Mouse (Mus musculus): ENCODE data around the gene Pou3f1. TPM values are rescaled to one million over a fixed set of nuclear protein-coding genes. Genes with fewer than 3 reads are reported as not detected.

Pou3f1 gene
- polyA plus RNA-seq (2015; fragmentation: Nextera tagmentation; extraction: Ambion mirVana) = 6.4 and 7.9 TPM in 2 replicates

DNA sequence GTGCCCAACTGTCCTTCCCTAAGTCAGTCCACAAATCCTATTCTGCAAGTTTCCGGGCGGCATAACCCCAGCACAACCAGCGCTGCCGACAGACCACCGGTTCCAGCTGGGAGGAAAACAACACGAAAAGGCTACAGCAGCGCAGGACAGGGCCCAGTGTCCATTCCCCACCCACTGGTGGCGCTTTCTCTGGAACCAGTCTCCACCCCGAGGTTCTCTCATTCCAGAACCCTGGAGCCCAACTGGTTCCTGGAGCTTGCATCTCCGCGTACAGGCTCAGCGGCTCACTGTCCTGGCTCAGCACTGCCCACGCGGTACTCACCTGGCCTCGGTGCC lies at the start of gene Pou3f1:
Gene Pou3f1, plus strand, starts transcription at position 290 of the 336 bp plus-strand sequence.

DNA sequence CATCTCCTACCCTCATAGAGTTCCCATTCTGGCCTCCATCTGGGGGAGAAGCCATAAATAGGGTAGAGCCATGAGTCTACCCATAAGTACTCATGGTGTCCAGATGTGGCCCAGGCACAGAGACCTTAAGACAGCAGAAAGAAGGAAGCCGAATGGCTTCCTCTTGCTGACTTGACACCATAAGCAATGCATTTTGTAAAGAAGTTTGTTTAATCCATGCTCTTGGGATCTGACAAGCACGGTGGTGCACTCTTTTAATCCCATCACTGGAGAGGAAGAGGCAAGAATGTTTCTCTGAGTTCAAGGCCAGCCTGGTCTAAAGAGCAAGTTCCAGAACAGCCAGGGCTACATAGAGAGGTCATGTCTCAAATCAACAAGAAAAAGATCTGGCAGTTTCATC lies 45.9 kb upstream of the Pou3f1 start, which contains the start of gene 3100002H09Rik:
Gene 3100002H09Rik, minus strand, starts transcription at position 101 of the 400 bp plus-strand sequence.

GRCm38 (mm10) chr4:124693135-124693894 lies 36.7 kb downstream of the Pou3f1 start, which contains the start of gene Utp11:
TSS of gene Utp11 (minus strand) at chr4:124693600.

GRCm38 (mm10) chr4:124700248-124700971 lies 43.8 kb downstream of the Pou3f1 start, which contains the start of gene Fhl3:
TSS of gene Fhl3 (plus strand) at chr4:124700701.

Other genes with a start within 250 kb of the Pou3f1 start
- not detected in 2 replicates for gene 3100002H09Rik, start 46.0 kb upstream of the Pou3f1 start, polyA plus RNA-seq (2015; fragmentation: Nextera tagmentation; extraction: Ambion mirVana)
- gene Utp11, start 36.8 kb downstream of the Pou3f1 start, polyA plus RNA-seq (2015; fragmentation: Nextera tagmentation; extraction: Ambion mirVana) = 37.8 and 40.0 TPM in 2 replicates
- gene Fhl3, start 43.9 kb downstream of the Pou3f1 start, polyA plus RNA-seq (2015; fragmentation: Nextera tagmentation; extraction: Ambion mirVana) = 2.6 and 2.8 TPM in 2 replicates
- gene Sf3a3, start 58.0 kb downstream of the Pou3f1 start, polyA plus RNA-seq (2015; fragmentation: Nextera tagmentation; extraction: Ambion mirVana) = 70.4 and 74.0 TPM in 2 replicates
- gene Inpp5b, start 85.0 kb downstream of the Pou3f1 start, polyA plus RNA-seq (2015; fragmentation: Nextera tagmentation; extraction: Ambion mirVana) = 13.2 and 19.0 TPM in 2 replicates
- gene Mtf1, start 145.3 kb downstream of the Pou3f1 start, polyA plus RNA-seq (2015; fragmentation: Nextera tagmentation; extraction: Ambion mirVana) = 12.1 and 12.8 TPM in 2 replicates
- gene Yrdc, start 193.9 kb downstream of the Pou3f1 start, polyA plus RNA-seq (2015; fragmentation: Nextera tagmentation; extraction: Ambion mirVana) = 42.8 and 47.8 TPM in 2 replicates
- 169 and 185 TPM in 2 replicates for gene 1110065P20Rik, start 194.4 kb downstream of the Pou3f1 start, polyA plus RNA-seq (2015; fragmentation: Nextera tagmentation; extraction: Ambion mirVana)
- gene Maneal, start 205.4 kb downstream of the Pou3f1 start, polyA plus RNA-seq (2015; fragmentation: Nextera tagmentation; extraction: Ambion mirVana) = 12.5 and 13.1 TPM in 2 replicates
- gene Epha10, start 224.1 kb downstream of the Pou3f1 start, polyA plus RNA-seq (2015; fragmentation: Nextera tagmentation; extraction: Ambion mirVana) = 12.1 and 14.5 TPM in 2 replicates